9 mouse cellular contexts compared by ENCODE assay signal in the genomic region with DNA sequence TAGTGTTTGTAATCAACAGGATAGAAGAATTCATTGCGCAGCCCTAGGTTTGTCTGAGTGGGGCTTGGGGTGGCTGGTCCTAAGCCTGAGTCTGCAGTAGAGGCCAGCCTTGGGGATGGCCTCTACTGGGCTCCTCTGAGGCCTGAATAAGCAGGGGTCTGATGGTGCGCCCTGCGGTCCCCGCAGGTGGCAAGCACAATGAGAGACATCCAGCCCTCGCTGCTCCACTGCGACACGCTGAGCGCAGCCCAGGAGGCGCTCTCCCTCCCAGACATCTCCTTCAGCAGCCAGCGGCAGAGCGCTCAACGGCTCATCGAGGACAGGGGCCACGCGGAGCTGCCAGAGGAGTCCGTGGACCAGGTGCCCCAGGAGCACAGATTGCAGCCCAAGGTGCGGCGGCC.
DNase-seq lines count a peak whose midpoint lies in the region; ATAC-seq and TF ChIP-seq lines count a peak whose summit lies in the region.
"Had no signal": no experiment of that assay in that cellular context is flagged by ENCODE, and none has a peak within 500 bp of the region (broad histone marks: within the 10 kb centered on the region; RNA-seq: fewer than 3 reads in every experiment).

No protein-coding gene starts in this region.

- peak overlapping the region; percentile 60; the same call in 1 of the 2 replicates for H3K9ac ChIP-seq in heart, embryonic 12.5 days
- no peak overlapping the region for H3K9ac ChIP-seq in hindbrain, postnatal 0 days (replicated peaks; ENCODE audit: low read length)

- no peak overlapping the region for H3K27ac ChIP-seq in heart, embryonic 12.5 days (ENCODE audit: poor library complexity, severe bottlenecking)
- H3K27ac ChIP-seq in hindbrain, postnatal 0 days = no peak overlapping the region

- H3K27me3 ChIP-seq in heart, embryonic 12.5 days (replicated peaks) = no peaks in the 10 kb centered on the region
- no peaks in the 10 kb centered on the region for H3K27me3 ChIP-seq in hindbrain, postnatal 0 days (ENCODE audit: insufficient read depth, low read length)

- peak overlapping the region; percentile 21; the same call in 1 of the 2 replicates for H3K4me3 ChIP-seq in heart, embryonic 12.5 days
- no peak overlapping the region for H3K4me3 ChIP-seq in hindbrain, postnatal 0 days (ENCODE audit: low read length)

- peaks cover 5% of the 10 kb centered on the region for H3K4me1 ChIP-seq in heart, embryonic 12.5 days (replicated peaks)
- no peaks in the 10 kb centered on the region for H3K4me1 ChIP-seq in hindbrain, postnatal 0 days (ENCODE audit: insufficient read depth, low read length)

- WGBS in heart, embryonic 12.5 days = 12% methylated on average over 18 of the region's 18 CpGs
- 37% methylated on average over 18 of the region's 18 CpGs for WGBS in hindbrain, postnatal 0 days

- ATAC-seq in heart, embryonic 12.5 days (ENCODE audit: insufficient number of reproducible peaks, low FRiP score) = no peak
- 0 out of 2 replicates have a peak, but pooled peaks have one; percentile 24 for ATAC-seq in hindbrain, postnatal 0 days

- no peak for DNase-seq in heart, postnatal 36 days
- peak; percentile 17 for DNase-seq in retina, postnatal 1 day
- no peak for DNase-seq in retina, embryonic 14.5 days (ENCODE audit: low spot score)
- no peak for DNase-seq in hindbrain, postnatal 0 days (ENCODE audit: low spot score)
- DNase-seq in layer of hippocampus, adult 9-11 months = no peak
- DNase-seq in gastrocnemius, postnatal 25 days = no peak
- DNase-seq in layer of hippocampus, adult 18-20 months (ENCODE audit: low spot score in 2 of 2) = no peak
- DNase-seq: gastrocnemius, postnatal 36 days had no signal

- intact Hi-C loops in heart, postnatal 36 days (cut with DNase I) = no loop called here

- H3K9me3 ChIP-seq in heart, embryonic 12.5 days (replicated peaks) = no peaks in the 10 kb centered on the region
- H3K9me3 ChIP-seq in hindbrain, postnatal 0 days (ENCODE audit: low read length) = no peaks in the 10 kb centered on the region

- no peak for TF ChIP-seq CTCF in hindbrain, postnatal 0 days (IDR thresholded peaks at IDR 0.05; ENCODE audit: low read depth)

- peak overlapping the region; percentile 66 for H3K4me2 ChIP-seq in heart, embryonic 12.5 days
- no peak overlapping the region for H3K4me2 ChIP-seq in hindbrain, postnatal 0 days (ENCODE audit: low read depth, low read length)

- no peaks in the 10 kb centered on the region for H3K36me3 ChIP-seq in heart, embryonic 12.5 days
- H3K36me3 ChIP-seq in hindbrain, postnatal 0 days (ENCODE audit: insufficient read depth, low read length) = no peaks in the 10 kb centered on the region
